Mouse (Mus musculus) neural tube, embryonic 13.5 days (tissue): ENCODE results near the gene Fcho1. TPM values are rescaled to one million over a fixed set of nuclear protein-coding genes. Genes with fewer than 3 reads are reported as not detected.

Experiments
- ATAC-seq: fragments of 200-750 bp; cut with Nextera tagmentation; 2 replicates; pipeline ENCODE4 v1.8.0; 2017; ENCODE audit warnings: low read depth, mild to moderate bottlenecking, moderate TSS enrichment, moderate library complexity
- H3K27ac ChIP-seq: fragments of 300-500 bp; sonication (generic); replicated peaks from 2 replicates; pipeline ENCODE4 v1.5.1; 2015; ENCODE audit warnings: moderate library complexity, mild to moderate bottlenecking, inconsistent platforms
- H3K27me3 ChIP-seq: fragments of 300-500 bp; sonication (generic); 2 replicates; pipeline ENCODE4 v1.6.1; 2015; ENCODE audit warnings: mild to moderate bottlenecking, inconsistent platforms
- H3K36me3 ChIP-seq: fragments of 300-500 bp; sonication (generic); 2 replicates; pipeline ENCODE4 v1.6.1; 2015; ENCODE audit warnings: mild to moderate bottlenecking, inconsistent platforms
- H3K4me1 ChIP-seq: fragments of 300-500 bp; sonication (generic); replicated peaks from 2 replicates; pipeline ENCODE4 v1.6.1; 2015; ENCODE audit warnings: inconsistent platforms
- H3K4me2 ChIP-seq: fragments of 300-500 bp; sonication (generic); 2 replicates; pipeline ENCODE4 v1.6.1; 2015; ENCODE audit warnings: inconsistent platforms, mild to moderate bottlenecking, moderate library complexity
- H3K4me3 ChIP-seq: fragments of 300-500 bp; sonication (generic); 2 replicates; pipeline ENCODE4 v1.5.1; 2015; ENCODE audit warnings: mild to moderate bottlenecking, inconsistent platforms
- H3K9ac ChIP-seq: fragments of 300-500 bp; sonication (generic); 2 replicates; pipeline ENCODE4 v1.6.1; 2015; ENCODE audit warnings: moderate library complexity, mild to moderate bottlenecking, inconsistent platforms
- H3K9me3 ChIP-seq: fragments of 300-500 bp; sonication (generic); 2 replicates; pipeline ENCODE4 v1.6.1; 2016; ENCODE audit warnings: inconsistent platforms
- WGBS: fragments of 180-500 bp; shearing (Covaris S2); methylation state at CpG from one replicate; pipeline ENCODE4 v1.1.7; 2015; 5-methylcytosine and 5-hydroxymethylcytosine counted together
- polyA plus RNA-seq: library from polyadenylated mRNA; unstranded; fragments of >200 nt; fragmentation: Nextera tagmentation; extraction: Ambion mirVana; gene quantifications from 2 replicates; pipeline ENCODE4 v1.2.1, GENCODE M21; 2015

Fcho1 gene
- polyA plus RNA-seq, 1 experiment from 2014 or later, result 55.0 TPM

DNA sequence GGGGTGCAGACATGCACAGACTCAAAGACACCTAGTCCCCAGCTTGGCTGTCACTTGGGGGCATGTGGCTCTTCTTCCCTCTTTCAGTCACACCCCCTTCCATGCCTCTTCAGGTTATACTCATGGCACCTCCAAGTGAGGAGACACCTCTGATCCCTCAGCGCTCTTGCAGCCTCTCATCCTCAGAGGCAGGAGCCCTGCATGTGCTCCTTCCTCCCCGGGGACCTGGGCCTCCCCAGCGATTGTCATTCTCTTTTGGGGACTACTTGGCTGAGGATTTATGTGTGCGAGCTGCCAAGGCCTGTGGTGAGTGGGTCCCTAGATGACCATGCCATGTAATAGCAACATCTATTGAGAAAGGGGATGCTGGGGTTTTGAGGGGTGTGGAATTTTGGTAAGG is 47.3 kb downstream of the Fcho1 start:
- Histone ChIP-seq H3K4me3 (no peak overlapping the region), H3K36me3 (no peaks in the 10 kb centered on the region), H3K9ac (no peak overlapping the region), H3K4me2 (no peak overlapping the region), H3K9me3 (no peaks in the 10 kb centered on the region), H3K4me1 (peaks cover 26% of the 10 kb centered on the region), H3K27me3 (peaks cover 91% of the 10 kb centered on the region), H3K27ac (no peak overlapping the region)
- 64% methylated on average over 4 of the region's 4 CpGs for WGBS
- ATAC-seq, result no peak

DNA sequence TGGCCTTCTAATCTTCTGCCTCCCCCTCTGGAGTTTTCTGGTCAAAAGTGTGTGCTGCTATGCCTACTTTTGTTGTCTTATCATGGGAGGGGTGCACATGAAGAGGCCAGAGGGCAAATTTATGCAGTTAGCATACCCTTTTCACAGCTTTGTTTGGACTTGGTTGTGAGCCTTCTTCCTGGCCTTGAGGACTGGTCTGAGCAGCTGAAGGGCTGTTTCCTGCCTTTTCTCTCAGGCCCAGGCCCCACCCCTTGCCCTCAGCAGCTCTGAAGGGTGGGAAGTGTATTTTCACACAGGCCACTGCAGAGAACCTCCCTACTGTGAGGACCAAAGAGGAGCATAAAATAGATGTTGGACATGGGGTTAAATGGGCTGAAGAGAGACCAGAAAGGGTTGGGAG is 48.0 kb downstream of the Fcho1 start:
- H3K9ac ChIP-seq, result no peak overlapping the region
- no peak overlapping the region for H3K27ac ChIP-seq
- H3K4me3 ChIP-seq, result no peak overlapping the region
- peaks cover 26% of the 10 kb centered on the region for H3K4me1 ChIP-seq
- H3K36me3 ChIP-seq, result no peaks in the 10 kb centered on the region
- H3K9me3 ChIP-seq, result no peaks in the 10 kb centered on the region
- H3K27me3 ChIP-seq, result peaks cover 89% of the 10 kb centered on the region
- ATAC-seq, result no peak
- no peak overlapping the region for H3K4me2 ChIP-seq

DNA sequence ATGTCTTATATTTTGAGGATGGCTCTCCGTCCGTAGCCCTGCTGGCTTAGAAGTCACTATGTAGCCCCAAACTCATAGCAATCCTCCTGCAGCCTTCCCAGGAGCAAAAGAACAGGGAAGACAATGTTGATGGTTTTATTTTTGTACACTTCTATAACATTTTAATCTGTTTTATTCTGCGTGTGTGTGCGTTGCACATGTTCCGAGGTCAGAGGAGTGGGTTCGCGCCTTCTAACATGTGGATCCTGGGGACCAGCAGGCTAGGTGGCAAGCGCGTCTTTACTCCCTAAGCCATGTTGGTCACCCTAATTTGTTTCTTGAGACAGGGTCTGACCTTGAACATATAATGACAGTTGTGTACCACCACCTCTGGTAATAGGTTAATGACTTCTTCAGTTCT is 48.7 kb downstream of the Fcho1 start:
- no peaks in the 10 kb centered on the region for H3K36me3 ChIP-seq
- no peaks in the 10 kb centered on the region for H3K9me3 ChIP-seq
- peak overlapping the region; percentile 84 for H3K4me2 ChIP-seq
- H3K4me3 ChIP-seq, result peak overlapping the region; percentile 57
- H3K27ac ChIP-seq, result no peak overlapping the region
- H3K27me3 ChIP-seq, result peaks cover 81% of the 10 kb centered on the region
- H3K9ac ChIP-seq, result peak overlapping the region; percentile 78; the same call in 1 of the 2 replicates
- WGBS, result 52% methylated on average over 9 of the region's 9 CpGs
- ATAC-seq, result no peak
- H3K4me1 ChIP-seq, result peaks cover 32% of the 10 kb centered on the region

DNA sequence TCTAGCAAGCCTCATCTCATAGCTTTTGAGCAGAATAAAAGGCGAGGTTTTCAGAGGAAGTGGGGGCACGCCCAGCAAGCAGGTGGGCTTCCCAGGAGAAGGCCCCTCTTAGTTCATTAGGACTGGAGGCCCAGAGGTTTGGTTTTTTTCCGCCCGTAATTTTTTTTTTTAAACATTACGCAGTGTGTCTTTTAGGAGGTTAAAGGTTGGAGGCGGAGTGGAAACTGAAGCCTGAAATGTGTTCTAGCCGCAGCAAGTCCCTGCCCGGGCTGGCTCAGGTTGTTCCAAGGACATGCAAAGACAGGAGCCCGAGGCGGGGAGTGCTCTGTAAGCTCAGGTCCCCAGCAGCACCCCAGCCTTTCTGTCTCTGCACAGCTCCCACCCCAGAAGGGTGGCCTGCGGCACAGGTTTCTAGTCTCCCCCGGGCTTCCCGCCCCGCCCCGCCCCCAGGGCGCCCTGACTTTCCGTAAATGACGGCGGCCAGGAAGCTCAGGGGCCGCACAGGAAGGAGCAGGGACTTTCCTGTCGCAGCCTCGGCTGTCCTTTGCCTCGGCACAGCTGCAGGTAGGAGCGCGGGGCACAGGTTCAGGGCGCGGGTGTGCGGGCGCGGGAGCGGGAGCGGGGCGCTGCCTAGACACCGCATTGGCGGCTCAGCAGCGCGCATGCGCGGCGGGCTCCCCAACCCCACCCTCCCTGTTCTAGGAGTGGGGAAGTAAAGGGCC is 49.3 kb downstream of the Fcho1 start, which contains the start of gene Jak3:
TSS of gene Jak3 (plus strand) at position 277 of the 722 bp plus-strand sequence.
- peaks cover 32% of the 10 kb centered on the region for H3K4me1 ChIP-seq
- H3K27ac ChIP-seq, result peak within 1 kb of the TSS; percentile 42
- peak within 1 kb of the TSS; percentile 57 for H3K4me3 ChIP-seq
- 2% methylated on average over 40 of the region's 40 CpGs for WGBS
- ATAC-seq, result no peak; the same call in 1 of the 2 replicates
- H3K9ac ChIP-seq, result peak within 1 kb of the TSS; percentile 78
- peak within 1 kb of the TSS; percentile 84 for H3K4me2 ChIP-seq
- peaks cover 75% of the 10 kb centered on the region for H3K27me3 ChIP-seq
- H3K9me3 ChIP-seq, result no peaks in the 10 kb centered on the region
- no peaks in the 10 kb centered on the region for H3K36me3 ChIP-seq

DNA sequence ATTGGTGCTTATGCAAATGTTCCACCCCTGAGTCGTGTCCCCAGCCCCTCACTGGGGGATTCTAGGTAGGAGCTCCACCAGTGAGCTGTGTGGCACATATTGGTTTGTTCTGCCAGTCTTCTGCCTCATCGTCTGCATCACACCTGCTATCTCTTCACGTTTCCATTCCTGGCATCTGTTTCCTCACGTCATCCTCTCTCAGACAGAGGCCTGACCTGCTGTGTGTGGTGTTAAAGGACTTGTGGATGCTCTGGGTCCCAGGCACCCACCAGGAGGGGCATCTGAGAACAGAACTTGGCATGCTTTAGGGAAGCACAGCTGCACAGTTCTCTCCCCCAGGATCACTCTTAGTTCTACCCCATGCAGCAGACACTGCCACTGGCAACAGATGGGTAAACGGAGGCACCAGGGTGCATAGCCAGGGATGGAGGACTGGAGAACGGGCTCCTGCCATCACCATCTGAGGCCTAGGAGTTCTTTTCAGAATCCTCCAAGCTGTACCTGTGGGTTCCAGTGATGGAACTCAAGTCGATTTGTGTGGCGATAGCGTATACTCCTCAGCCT is 50.0 kb downstream of the Fcho1 start:
- Histone ChIP-seq H3K27ac (no peak overlapping the region), H3K4me3 (peak overlapping the region; percentile 57), H3K36me3 (no peaks in the 10 kb centered on the region), H3K4me2 (peak overlapping the region; percentile 84), H3K4me1 (peaks cover 27% of the 10 kb centered on the region), H3K27me3 (peaks cover 68% of the 10 kb centered on the region), H3K9me3 (no peaks in the 10 kb centered on the region), H3K9ac (peak overlapping the region; percentile 78)
- 31% methylated on average over 9 of the region's 9 CpGs for WGBS
- no peak for ATAC-seq

DNA sequence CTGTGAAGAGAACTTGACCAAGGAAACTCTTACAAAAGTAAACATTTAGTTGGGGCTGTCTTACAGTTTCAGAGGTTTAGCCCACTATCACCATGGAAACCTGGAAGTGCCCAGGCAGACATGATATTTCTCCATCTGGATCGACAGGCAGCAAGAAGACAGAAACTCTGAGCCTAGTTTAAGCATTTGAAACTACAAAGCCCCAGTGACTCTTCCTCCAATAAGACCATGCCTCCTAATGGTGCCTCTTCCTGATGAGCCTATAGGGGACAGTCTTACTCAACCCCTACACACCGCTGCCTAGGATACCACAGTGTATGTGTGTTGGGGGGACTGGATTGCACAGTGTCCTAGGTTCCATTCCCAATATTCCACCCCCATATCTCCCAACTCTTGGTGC is 51.4 kb downstream of the Fcho1 start:
- H3K4me1 ChIP-seq, result peaks cover 29% of the 10 kb centered on the region
- ATAC-seq, result no peak
- WGBS, result 73% methylated on average over 2 of the region's 2 CpGs
- H3K36me3 ChIP-seq, result no peaks in the 10 kb centered on the region
- H3K4me2 ChIP-seq, result no peak overlapping the region
- H3K9me3 ChIP-seq, result no peaks in the 10 kb centered on the region
- no peak overlapping the region for H3K4me3 ChIP-seq
- H3K27me3 ChIP-seq, result peaks cover 61% of the 10 kb centered on the region
- no peak overlapping the region for H3K9ac ChIP-seq
- H3K27ac ChIP-seq, result no peak overlapping the region

DNA sequence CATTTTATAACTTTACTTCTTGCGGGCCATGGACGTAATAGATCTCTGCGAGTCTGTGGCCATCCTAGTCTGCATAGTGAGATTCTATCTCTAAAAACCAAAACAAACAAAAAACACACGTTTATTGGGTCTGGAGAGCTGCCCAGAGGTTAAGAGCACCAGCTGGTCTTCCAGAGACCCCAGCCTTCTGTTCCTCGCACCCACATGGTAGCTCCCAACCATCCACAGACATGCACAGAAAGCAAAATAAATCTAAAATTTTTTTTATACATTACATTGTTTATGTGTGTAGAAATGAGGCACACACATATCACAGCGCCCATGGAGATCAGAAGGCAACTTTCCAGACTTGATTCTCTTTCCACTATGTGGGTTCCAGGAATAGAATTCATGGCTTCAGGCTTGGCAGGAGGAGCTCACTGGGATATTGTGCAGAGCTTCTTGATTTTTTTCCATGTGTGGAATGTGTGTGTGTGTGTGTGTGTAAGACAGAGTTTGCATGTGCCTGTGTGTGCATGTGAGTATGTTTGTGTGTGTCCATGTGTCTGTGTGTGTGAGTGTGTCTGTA is 53.3 kb downstream of the Fcho1 start:
- no peak for ATAC-seq

DNA sequence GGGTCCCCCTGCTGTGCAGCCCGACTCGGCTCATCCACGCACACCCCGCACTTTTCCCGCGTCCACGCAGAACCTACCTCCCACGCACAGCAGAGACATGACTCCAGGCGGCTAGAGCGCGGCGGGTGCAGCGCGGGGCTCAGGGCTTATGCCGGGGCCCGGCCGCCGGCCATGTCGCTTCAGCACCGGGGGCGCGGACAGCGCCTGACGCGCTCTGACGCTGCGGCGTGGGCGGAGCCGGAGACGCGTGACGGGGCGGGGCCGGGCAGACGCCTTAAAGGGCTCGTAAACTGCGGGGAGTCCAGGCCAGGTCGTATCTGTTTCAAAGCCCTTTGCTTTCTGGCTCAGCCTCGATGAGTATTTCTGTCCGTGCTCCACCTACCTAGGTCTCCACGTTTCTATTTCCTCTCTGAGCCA is 54.0 kb downstream of the Fcho1 start, which contains the start of gene Unc13a:
TSS of gene Unc13a (minus strand) at position 209 of the 417 bp plus-strand sequence.
- peak within 1 kb of the TSS; percentile 89 for H3K9ac ChIP-seq
- H3K4me2 ChIP-seq, result peak within 1 kb of the TSS; percentile 92
- peak within 1 kb of the TSS; percentile 84 for H3K4me3 ChIP-seq
- no peaks in the 10 kb centered on the region for H3K9me3 ChIP-seq
- under 1% methylated on average over 36 of the region's 42 CpGs for WGBS
- ATAC-seq, result peak; percentile 58
- peak within 1 kb of the TSS; percentile 92 for H3K27ac ChIP-seq
- H3K27me3 ChIP-seq, result peaks cover 46% of the 10 kb centered on the region
- no peaks in the 10 kb centered on the region for H3K36me3 ChIP-seq
- peaks cover 54% of the 10 kb centered on the region for H3K4me1 ChIP-seq

More for the DNA sequence above, 53.3 kb downstream of the Fcho1 start:
- Histone ChIP-seq H3K4me2 (peak overlapping the region; percentile 92), H3K9ac (peak overlapping the region; percentile 89), H3K36me3 (no peaks in the 10 kb centered on the region), H3K27ac (peak overlapping the region; percentile 92), H3K27me3 (peaks cover 48% of the 10 kb centered on the region), H3K4me1 (peaks cover 48% of the 10 kb centered on the region), H3K9me3 (no peaks in the 10 kb centered on the region), H3K4me3 (peak overlapping the region; percentile 84)
- 61% methylated on average over 6 of the region's 6 CpGs for WGBS

DNA sequence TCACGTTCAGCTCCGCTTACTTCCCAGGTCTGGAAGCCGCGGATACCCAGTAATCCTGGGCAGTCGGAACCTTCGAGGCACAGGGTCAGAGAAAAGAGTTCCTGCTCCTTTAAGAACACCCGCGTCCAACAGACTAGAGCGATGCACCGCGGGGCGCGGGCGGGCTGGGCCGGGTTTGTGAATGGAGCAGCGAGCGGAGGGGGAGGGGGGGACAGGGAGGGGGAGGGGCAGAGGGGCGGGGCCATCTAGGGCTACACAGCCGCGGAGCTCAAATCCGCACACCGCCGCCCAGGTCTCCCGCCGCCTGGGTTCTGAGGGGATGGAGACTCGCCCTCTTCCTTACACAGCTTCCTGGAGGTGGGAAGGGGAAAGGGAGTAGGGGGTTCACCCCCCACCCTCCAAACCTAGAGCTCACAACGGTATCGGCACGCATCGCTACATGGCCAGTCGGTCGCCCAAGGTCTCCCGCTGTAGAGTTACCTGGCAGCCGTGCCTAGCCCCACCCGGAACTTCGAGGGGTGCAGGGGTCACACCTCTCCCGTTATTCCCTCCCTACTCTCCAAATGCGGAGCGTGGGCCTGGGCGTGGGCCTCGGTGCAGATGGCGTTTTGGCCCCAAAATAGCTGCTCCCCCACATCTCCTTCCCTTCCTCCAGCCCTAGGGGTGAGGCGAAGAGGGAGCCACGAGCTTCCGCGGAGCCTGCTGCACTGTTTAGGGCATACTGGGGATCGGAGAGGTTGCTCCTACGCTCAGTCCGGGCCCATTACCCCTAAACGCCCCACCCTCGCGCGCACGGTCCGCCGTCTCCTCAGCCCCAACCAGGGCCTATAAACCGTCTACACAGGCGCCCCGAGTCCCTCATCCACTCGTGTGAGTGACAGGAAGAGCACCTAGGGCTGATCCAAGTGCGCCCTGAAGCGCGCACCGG is 54.6 kb downstream of the Fcho1 start:
- peak overlapping the region; percentile 92 for H3K27ac ChIP-seq
- peak overlapping the region; percentile 89 for H3K9ac ChIP-seq
- no peaks in the 10 kb centered on the region for H3K9me3 ChIP-seq
- H3K4me1 ChIP-seq, result peaks cover 56% of the 10 kb centered on the region
- no peaks in the 10 kb centered on the region for H3K36me3 ChIP-seq
- peak overlapping the region; percentile 92 for H3K4me2 ChIP-seq
- peak; percentile 70 for ATAC-seq
- peak overlapping the region; percentile 84 for H3K4me3 ChIP-seq
- WGBS, result under 1% methylated on average over 58 of the region's 64 CpGs
- H3K27me3 ChIP-seq, result peaks cover 42% of the 10 kb centered on the region

DNA sequence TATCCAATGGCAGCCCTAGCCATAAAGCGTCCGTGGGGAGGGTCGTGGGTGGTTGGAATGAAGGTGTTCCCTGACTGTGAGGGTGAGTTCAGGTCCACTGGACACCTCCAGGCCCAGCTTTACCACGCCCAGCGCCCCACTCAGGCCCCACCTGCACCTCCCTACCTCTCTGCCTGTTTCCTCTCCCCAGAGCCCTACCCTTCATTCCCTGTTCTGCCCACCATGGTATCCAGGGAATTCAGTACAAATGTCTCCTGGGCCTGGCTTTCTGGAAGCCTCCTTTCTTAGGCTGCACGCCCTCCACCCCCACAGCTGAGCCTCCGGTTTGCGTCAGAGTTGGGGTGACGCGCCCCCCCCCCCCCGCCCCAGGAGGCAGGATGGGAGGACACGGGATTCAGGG is 55.3 kb downstream of the Fcho1 start:
- Histone ChIP-seq H3K36me3 (no peaks in the 10 kb centered on the region), H3K4me3 (peak overlapping the region; percentile 84), H3K4me2 (peak overlapping the region; percentile 92), H3K4me1 (peaks cover 56% of the 10 kb centered on the region), H3K27ac (peak overlapping the region; percentile 92), H3K9me3 (no peaks in the 10 kb centered on the region), H3K9ac (peak overlapping the region; percentile 89), H3K27me3 (peaks cover 35% of the 10 kb centered on the region)
- peak; percentile 23 for ATAC-seq
- WGBS, result 11% methylated on average over 12 of the region's 12 CpGs

DNA sequence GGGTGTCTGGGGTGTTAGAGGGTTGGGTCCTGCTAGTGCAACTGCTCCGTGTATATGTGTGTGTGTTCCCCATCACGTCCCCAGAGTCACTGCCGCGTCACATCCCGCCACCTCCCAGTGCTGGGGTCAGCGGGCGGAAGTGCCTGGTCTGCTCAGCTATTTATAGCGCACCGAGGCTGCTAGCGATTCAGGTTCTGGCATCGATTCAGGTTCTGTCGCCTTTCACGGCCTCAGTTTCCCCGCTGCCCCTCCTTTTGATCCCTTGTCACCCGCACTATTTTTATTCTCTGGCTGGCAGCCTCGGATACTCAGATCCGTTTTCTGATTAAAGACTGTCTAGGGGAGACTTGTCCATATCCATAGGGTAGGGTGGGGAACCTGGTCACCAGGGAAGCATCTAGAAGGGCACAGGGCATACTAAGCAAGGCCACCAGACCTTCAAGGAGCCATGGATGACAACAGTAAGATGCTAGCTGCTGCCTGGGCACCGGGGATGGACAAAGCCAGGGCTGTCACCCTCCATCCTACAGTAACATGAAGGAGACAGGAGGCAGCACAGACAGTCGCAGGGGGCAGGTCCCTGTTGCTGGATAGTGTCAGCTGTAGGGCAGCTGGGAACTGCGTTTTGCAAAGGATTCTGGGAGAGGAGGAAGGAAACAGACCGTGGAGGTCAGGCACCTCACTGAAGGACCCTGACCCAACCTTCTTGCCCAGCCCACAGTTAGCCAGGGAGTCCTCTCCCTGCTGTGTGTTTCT is 57.1 kb downstream of the Fcho1 start:
- Histone ChIP-seq H3K9me3 (no peaks in the 10 kb centered on the region), H3K4me3 (peak overlapping the region; percentile 13; the same call in 1 of the 2 replicates), H3K4me1 (peaks cover 56% of the 10 kb centered on the region), H3K4me2 (peak overlapping the region; percentile 43), H3K27me3 (peaks cover 35% of the 10 kb centered on the region), H3K36me3 (peaks cover 9% of the 10 kb centered on the region), H3K27ac (peak overlapping the region; percentile 85; the same call in 1 of the 2 replicates), H3K9ac (peak overlapping the region; percentile 64)
- ATAC-seq, result no peak
- 2% methylated on average over 21 of the region's 21 CpGs for WGBS
